Mouse (Mus musculus) kidney, embryonic 14.5 days (tissue): ENCODE measurements at regions not wholly inside any gene's neighbourhood (a gene's known extent, or its start where the extent isn't known, plus 50 kb on each side); places are given as distances from the start of the nearest gene placed in this dataset.

ENCODE experiments used
- ATAC-seq: fragments of 200-750 bp; cut with Nextera tagmentation; 2 replicates; pipeline ENCODE4 v1.8.0; 2017; ENCODE audit warnings: moderate number of reproducible peaks, mild to moderate bottlenecking, moderate TSS enrichment, moderate library complexity; ENCODE audit not compliant: low FRiP score, low TSS enrichment
- H3K27ac ChIP-seq: fragments of 300-500 bp; sonication (generic); 2 replicates; pipeline ENCODE4 v1.5.1; 2014; ENCODE audit warnings: low read depth, mild to moderate bottlenecking, low read length, moderate library complexity, mixed read lengths
- H3K27me3 ChIP-seq: fragments of 300-500 bp; sonication (generic); 2 replicates; pipeline ENCODE4 v1.6.1; 2014; ENCODE audit warnings: mild to moderate bottlenecking, low read length; ENCODE audit not compliant: control insufficient read depth, insufficient read depth
- H3K36me3 ChIP-seq: fragments of 300-500 bp; sonication (generic); 2 replicates; pipeline ENCODE4 v1.6.1; 2014; ENCODE audit warnings: low read length, mixed read lengths; ENCODE audit not compliant: control insufficient read depth, insufficient read depth
- H3K4me1 ChIP-seq: fragments of 300-500 bp; sonication (generic); 2 replicates; pipeline ENCODE4 v1.6.1; 2014; ENCODE audit warnings: low read length, mixed read lengths; ENCODE audit not compliant: control insufficient read depth, insufficient read depth
- H3K4me2 ChIP-seq: fragments of 300-500 bp; sonication (generic); replicated peaks from 2 replicates; pipeline ENCODE4 v1.6.1; 2014; ENCODE audit warnings: low read depth, mild to moderate bottlenecking, low read length
- H3K4me3 ChIP-seq: fragments of 300-500 bp; sonication (generic); 2 replicates; pipeline ENCODE4 v1.5.1; 2014; ENCODE audit warnings: mild to moderate bottlenecking, low read length
- H3K9ac ChIP-seq: fragments of 300-500 bp; sonication (generic); 2 replicates; pipeline ENCODE4 v1.6.1; 2014; ENCODE audit warnings: low read depth, mild to moderate bottlenecking, low read length, moderate library complexity
- H3K9me3 ChIP-seq: fragments of 300-500 bp; sonication (generic); 2 replicates; pipeline ENCODE4 v1.6.1; 2016; ENCODE audit warnings: low read length; ENCODE audit not compliant: control insufficient read depth
- WGBS: fragments of 180-500 bp; shearing (Covaris S2); extraction: QIAGEN DNeasy Blood & Tissue Kit; methylation state at CpG from one replicate; pipeline ENCODE4 v1.1.7; 2014; 5-methylcytosine and 5-hydroxymethylcytosine counted together

DNA sequence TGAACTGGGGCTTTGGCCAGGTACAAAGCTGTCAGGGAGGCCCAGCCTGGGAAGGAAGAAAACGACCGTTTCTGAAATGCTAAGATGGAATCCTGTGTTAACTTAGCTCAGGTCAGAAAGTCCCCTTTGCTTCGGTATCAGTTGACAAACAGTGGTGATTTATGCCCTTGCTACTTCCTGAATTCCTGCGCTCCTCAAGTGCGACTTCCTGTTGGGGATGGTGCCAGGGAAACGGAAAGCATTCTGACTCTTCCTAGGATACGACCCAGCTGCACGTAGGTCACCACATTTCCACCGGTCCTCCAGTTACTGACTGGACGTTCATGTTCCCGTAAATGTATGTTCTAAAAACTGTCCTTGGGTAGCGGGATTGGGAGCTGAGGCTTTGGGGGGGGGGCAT lies 161.0 kb downstream of the Hibadh start:
- Histone ChIP-seq H3K9me3 (no peaks in the 10 kb centered on the region), H3K9ac (no peak overlapping the region), H3K4me2 (peak overlapping the region; percentile 17; the same call in 1 of the 2 replicates), H3K4me1 (peaks cover 12% of the 10 kb centered on the region; the same call in 1 of the 2 replicates), H3K36me3 (no peaks in the 10 kb centered on the region), H3K4me3 (no peak overlapping the region), H3K27ac (peak overlapping the region; percentile 37; the same call in 1 of the 2 replicates), H3K27me3 (no peaks in the 10 kb centered on the region)
- peak; percentile 55; the same call in 1 of the 2 replicates for ATAC-seq
- WGBS = 21% methylated on average over 12 of the region's 12 CpGs

DNA sequence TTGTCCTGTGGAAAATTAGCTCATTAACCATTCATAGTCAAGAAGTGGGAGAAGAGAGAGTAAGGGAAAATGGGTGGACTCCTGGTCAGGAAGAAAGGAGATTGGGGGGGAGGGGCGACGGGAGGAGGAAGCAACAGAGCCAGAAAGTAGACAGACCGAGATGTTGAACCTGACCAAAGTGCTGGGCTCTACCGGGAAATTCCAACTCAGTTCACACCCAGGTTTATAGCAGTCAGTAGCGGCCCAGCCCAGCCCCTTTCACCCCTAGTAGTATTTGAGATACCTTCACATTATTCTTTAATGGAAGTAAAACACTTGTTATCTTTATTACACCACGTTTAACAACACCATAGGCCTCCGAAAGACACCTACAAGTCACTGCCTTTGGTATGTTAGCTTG lies 158.2 kb downstream of the Hibadh start:
- Histone ChIP-seq H3K4me3 (no peak overlapping the region), H3K4me2 (no peak overlapping the region), H3K4me1 (peaks cover 21% of the 10 kb centered on the region; the same call in 1 of the 2 replicates), H3K27me3 (no peaks in the 10 kb centered on the region; the same call in 1 of the 2 replicates), H3K36me3 (no peaks in the 10 kb centered on the region), H3K9ac (no peak overlapping the region), H3K9me3 (no peaks in the 10 kb centered on the region), H3K27ac (no peak overlapping the region)
- ATAC-seq = no peak
- WGBS = 32% methylated on average over 7 of the region's 7 CpGs

DNA sequence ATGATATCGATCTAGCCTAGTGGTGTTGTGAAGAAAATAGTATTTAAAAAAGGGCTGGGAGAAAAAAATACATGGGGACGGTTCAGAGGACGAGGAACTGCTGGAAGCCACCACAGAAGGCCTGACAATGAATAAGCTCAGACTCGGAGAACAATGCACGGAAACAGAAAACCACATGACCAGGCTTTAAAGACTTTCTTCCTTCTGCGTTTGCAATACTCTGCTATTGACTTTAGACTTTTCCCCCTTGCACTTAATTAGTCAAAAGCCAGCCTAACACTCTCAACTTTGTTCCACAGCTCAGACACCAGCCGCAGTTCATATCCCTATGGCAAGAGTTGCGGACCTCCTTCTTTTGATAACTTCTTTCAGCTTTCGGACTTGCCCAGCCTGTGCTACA lies 154.0 kb downstream of the Hibadh start:
- Histone ChIP-seq H3K36me3 (no peaks in the 10 kb centered on the region), H3K4me3 (no peak overlapping the region), H3K27ac (no peak overlapping the region; the same call in 1 of the 2 replicates), H3K27me3 (no peaks in the 10 kb centered on the region; the same call in 1 of the 2 replicates), H3K9me3 (no peaks in the 10 kb centered on the region), H3K4me2 (no peak overlapping the region), H3K4me1 (peaks cover 9% of the 10 kb centered on the region; the same call in 1 of the 2 replicates), H3K9ac (no peak overlapping the region)
- WGBS = 70% methylated on average over 9 of the region's 9 CpGs
- no peak for ATAC-seq

DNA sequence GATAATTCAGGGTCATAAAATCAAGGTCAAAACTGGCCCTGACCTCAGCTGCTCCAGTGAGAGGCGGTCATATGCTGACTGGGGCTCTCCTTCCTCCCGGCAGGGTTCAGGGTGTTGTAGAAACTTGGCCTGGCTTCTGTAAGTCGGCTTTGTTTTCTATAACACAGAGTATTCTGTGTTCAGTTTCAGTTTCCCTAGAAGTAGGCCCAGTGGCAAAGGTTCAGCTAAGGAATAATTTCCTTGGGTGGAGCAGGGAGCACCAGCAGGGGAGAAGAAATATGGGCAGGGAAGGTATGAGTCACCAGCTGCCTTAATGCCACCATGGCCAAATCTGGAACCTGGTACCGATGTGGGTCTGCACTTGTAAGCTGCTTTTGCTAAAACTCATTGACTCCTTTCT lies 153.5 kb downstream of the Hibadh start:
- no peaks in the 10 kb centered on the region for H3K36me3 ChIP-seq
- H3K4me2 ChIP-seq = no peak overlapping the region
- no peaks in the 10 kb centered on the region for H3K9me3 ChIP-seq
- H3K9ac ChIP-seq = no peak overlapping the region
- 51% methylated on average over 4 of the region's 4 CpGs for WGBS
- H3K4me3 ChIP-seq = no peak overlapping the region
- no peaks in the 10 kb centered on the region; the same call in 1 of the 2 replicates for H3K27me3 ChIP-seq
- no peak overlapping the region for H3K27ac ChIP-seq
- peaks cover 9% of the 10 kb centered on the region; the same call in 1 of the 2 replicates for H3K4me1 ChIP-seq
- ATAC-seq = no peak

DNA sequence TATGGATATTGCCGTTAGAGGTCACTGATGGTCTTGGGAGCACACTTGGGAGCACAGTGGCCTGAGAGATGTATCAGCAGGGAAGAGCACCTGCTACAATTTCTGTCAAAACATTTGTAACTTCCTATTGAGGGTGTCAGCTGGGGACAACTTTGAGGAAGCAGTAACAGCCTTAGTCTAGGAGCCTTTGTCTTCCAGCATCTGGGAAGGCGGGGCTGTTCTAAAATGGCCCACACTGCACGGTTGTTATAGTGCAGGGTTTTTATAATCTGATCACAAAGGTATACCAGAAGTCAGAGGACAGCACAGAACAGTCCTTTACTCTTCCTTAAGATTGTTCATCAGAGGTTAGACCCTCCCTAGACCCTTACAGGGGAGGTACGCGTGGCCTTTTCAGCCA lies 152.3 kb downstream of the Hibadh start:
- Histone ChIP-seq H3K27me3 (no peaks in the 10 kb centered on the region; the same call in 1 of the 2 replicates), H3K9me3 (no peaks in the 10 kb centered on the region), H3K36me3 (no peaks in the 10 kb centered on the region), H3K9ac (no peak overlapping the region), H3K4me3 (no peak overlapping the region), H3K4me1 (peaks cover 9% of the 10 kb centered on the region; the same call in 1 of the 2 replicates), H3K4me2 (no peak overlapping the region), H3K27ac (no peak overlapping the region)
- WGBS = 91% methylated on average over 5 of the region's 5 CpGs
- ATAC-seq = no peak

DNA sequence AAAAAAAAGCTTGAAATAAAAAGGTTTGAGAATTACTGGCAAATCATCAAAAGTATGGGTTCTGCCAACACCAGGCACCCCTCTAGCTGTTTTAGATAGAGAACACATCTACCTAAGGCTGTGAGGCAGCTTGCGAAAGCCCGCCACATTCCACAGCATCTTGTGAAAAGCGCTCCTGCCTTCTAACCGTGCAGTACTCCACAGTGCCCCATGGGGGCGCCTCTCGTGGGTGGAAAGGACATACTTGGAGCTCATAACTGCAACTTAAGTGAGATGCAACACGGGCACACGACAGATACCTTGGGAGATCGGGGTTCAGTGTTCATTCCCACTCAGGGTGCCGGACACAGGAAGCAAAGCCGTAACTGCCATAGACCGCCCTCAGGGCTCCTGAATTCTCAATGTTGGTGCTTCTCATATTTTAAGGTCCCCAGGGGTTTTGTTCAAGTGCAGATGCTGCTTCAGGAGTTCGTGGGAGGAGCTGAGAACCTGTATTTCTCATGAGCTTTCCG lies 149.9 kb downstream of the Hibadh start:
- no peaks in the 10 kb centered on the region for H3K9me3 ChIP-seq
- H3K9ac ChIP-seq = no peak overlapping the region
- H3K27ac ChIP-seq = no peak overlapping the region
- no peak overlapping the region for H3K4me3 ChIP-seq
- H3K27me3 ChIP-seq = no peaks in the 10 kb centered on the region; the same call in 1 of the 2 replicates
- ATAC-seq = no peak
- no peak overlapping the region for H3K4me2 ChIP-seq
- H3K36me3 ChIP-seq = no peaks in the 10 kb centered on the region
- WGBS = 82% methylated on average over 14 of the region's 14 CpGs
- H3K4me1 ChIP-seq = peaks cover 4% of the 10 kb centered on the region; the same call in 1 of the 2 replicates

DNA sequence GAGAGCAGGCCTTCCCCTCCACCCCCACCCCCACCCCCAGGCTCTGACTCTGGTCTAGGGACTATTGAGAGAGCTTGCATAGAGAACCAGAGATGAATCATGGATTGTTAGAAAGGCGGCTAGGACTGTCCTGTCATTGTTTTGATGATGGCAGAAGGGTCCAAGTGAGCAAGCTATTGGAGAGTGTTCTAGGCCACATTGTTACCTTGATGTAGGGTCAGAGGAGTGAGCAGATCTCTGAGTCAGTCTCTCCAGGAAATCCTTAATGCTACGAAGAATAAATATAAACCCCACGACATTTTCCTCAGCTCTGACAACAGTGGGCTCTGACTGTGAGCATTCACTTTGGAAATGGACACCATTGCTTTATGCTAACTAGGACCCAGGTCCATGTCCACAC lies 144.9 kb downstream of the Hibadh start:
- Histone ChIP-seq H3K27ac (no peak overlapping the region), H3K27me3 (peaks cover 8% of the 10 kb centered on the region), H3K9me3 (no peaks in the 10 kb centered on the region), H3K9ac (no peak overlapping the region), H3K4me2 (no peak overlapping the region), H3K4me1 (no peaks in the 10 kb centered on the region), H3K4me3 (no peak overlapping the region), H3K36me3 (no peaks in the 10 kb centered on the region)
- no peak for ATAC-seq
- WGBS = 78% methylated on average over 3 of the region's 3 CpGs

DNA sequence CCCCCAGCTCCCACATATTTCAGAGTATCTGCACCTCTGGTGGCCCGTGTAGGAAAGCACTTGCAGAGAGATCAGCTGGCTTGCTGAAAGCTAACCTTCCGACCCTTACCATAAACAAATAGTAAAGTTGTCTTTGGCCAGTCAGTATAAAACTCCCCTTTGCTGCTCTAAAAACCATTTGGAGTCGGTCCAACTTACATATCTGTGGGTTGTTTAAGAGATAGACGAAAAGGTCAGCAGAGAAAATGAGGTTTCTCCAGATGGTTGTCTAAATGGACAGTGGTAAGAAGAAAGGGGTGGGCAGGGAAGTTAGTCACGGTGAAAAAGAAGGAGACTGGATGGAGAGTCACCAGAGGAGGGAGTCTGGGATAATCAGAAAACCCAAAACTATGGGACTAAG lies 144.3 kb downstream of the Hibadh start:
- Histone ChIP-seq H3K27ac (no peak overlapping the region), H3K9me3 (no peaks in the 10 kb centered on the region)

More for the DNA sequence above, 144.3 kb downstream of the Hibadh start:
- Histone ChIP-seq H3K36me3 (no peaks in the 10 kb centered on the region), H3K4me3 (no peak overlapping the region), H3K9ac (no peak overlapping the region), H3K27me3 (peaks cover 9% of the 10 kb centered on the region), H3K4me1 (no peaks in the 10 kb centered on the region), H3K4me2 (no peak overlapping the region)
- 24% methylated on average over 5 of the region's 5 CpGs for WGBS
- ATAC-seq = no peak
